Mouse (Mus musculus) layer of hippocampus, postnatal 36 days (tissue): ENCODE measurements around the gene Gm11492. TPM values are rescaled to one million over a fixed set of nuclear protein-coding genes. Genes with fewer than 3 reads are reported as not detected.

Source experiments
- DNase-seq, 2 experiments: peaks; one replicate each; pipeline ENCODE4 v3.0.0; 2022
- total RNA-seq, 2 experiments: library from RNA; stranded (reverse); gene quantifications; 2 replicates each; pipeline ENCODE4 v1.2.3; 2021

Gm11492 gene
- total RNA-seq, 2 experiments from 2014 or later, result not detected

GRCm38 (mm10) chr11:87578963-87579601 lies 12.6 kb downstream of the Gm11492 start:
- no peak for DNase-seq

- DNase-seq, result no peak
Observed at GRCm38 (mm10) chr11:87579713-87580112, 13.3 kb downstream of the Gm11492 start.

- DNase-seq, result no peak
Observed at GRCm38 (mm10) chr11:87580543-87581085, 14.2 kb downstream of the Gm11492 start.

GRCm38 (mm10) chr11:87581161-87581865 lies 14.9 kb downstream of the Gm11492 start:
- DNase-seq, result no peak

GRCm38 (mm10) chr11:87581933-87582710 lies 15.7 kb downstream of the Gm11492 start:
- DNase-seq, result peak; percentile 63 to 66

- DNase-seq, result no peak
Observed at GRCm38 (mm10) chr11:87583291-87584034, 17.0 kb downstream of the Gm11492 start.

GRCm38 (mm10) chr11:87584711-87585505 lies 18.5 kb downstream of the Gm11492 start:
- DNase-seq, result no peak

GRCm38 (mm10) chr11:87587211-87587874 lies 20.9 kb downstream of the Gm11492 start:
- no peak for DNase-seq

GRCm38 (mm10) chr11:87589605-87590004 lies 23.2 kb downstream of the Gm11492 start:
- no peak for DNase-seq

- peak; percentile 45 to 52 for DNase-seq
Observed at GRCm38 (mm10) chr11:87590841-87591525, 24.5 kb downstream of the Gm11492 start.

- DNase-seq, result peak; percentile 100
Observed at GRCm38 (mm10) chr11:87591526-87592353, 25.3 kb downstream of the Gm11492 start, which contains the start of gene Mtmr4. Gene Mtmr4, plus strand, starts transcription at chr11:87592162.

- DNase-seq, result no peak
Observed at GRCm38 (mm10) chr11:87592354-87592695, 25.9 kb downstream of the Gm11492 start.

- DNase-seq, result no peak
Observed at GRCm38 (mm10) chr11:87592713-87593598, 26.5 kb downstream of the Gm11492 start.

- DNase-seq, result peak; percentile 84 to 87
Observed at GRCm38 (mm10) chr11:87595327-87595841, 28.9 kb downstream of the Gm11492 start.

GRCm38 (mm10) chr11:87595976-87596375 lies 29.5 kb downstream of the Gm11492 start:
- no peak for DNase-seq

- no peak for DNase-seq
Observed at GRCm38 (mm10) chr11:87596492-87596891, 30.0 kb downstream of the Gm11492 start.

- no peak for DNase-seq
Observed at GRCm38 (mm10) chr11:87597061-87597460, 30.6 kb downstream of the Gm11492 start.
